Mouse (Mus musculus) retina, postnatal 1 day (tissue): ENCODE measurements at regions not wholly inside any gene's neighbourhood (a gene's known extent, or its start where the extent isn't known, plus 50 kb on each side); places are given as distances from the start of the nearest gene placed in this dataset.
A peak's percentile ranks its signal among the peaks of the same experiment; 100 is the strongest.

ENCODE experiments used
- DNase-seq: peaks from one replicate; pipeline ENCODE4 v3.0.0-alpha.2; 2012

- DNase-seq = no peak
Measured at GRCm38 (mm10) chr10:37368997-37369679, 230.4 kb upstream of the Marcks start.

- DNase-seq = no peak
Measured at GRCm38 (mm10) chr10:37367796-37368195, 229.1 kb upstream of the Marcks start.

GRCm38 (mm10) chr10:37364506-37364905 lies 225.8 kb upstream of the Marcks start:
- peak; percentile 99 for DNase-seq

GRCm38 (mm10) chr10:37360985-37361384 lies 222.3 kb upstream of the Marcks start:
- no peak for DNase-seq

GRCm38 (mm10) chr10:37358900-37359299 lies 220.2 kb upstream of the Marcks start:
- DNase-seq = no peak

- DNase-seq = peak; percentile 12
Measured at GRCm38 (mm10) chr10:37358334-37358733, 219.6 kb upstream of the Marcks start.

- DNase-seq = peak; percentile 81
Measured at GRCm38 (mm10) chr10:37357304-37358060, 218.8 kb upstream of the Marcks start.

GRCm38 (mm10) chr10:37349261-37349660 lies 210.5 kb upstream of the Marcks start:
- no peak for DNase-seq

GRCm38 (mm10) chr10:37348416-37348815 lies 209.7 kb upstream of the Marcks start:
- no peak for DNase-seq

- no peak for DNase-seq
Measured at GRCm38 (mm10) chr10:37347661-37348060, 208.9 kb upstream of the Marcks start.

- no peak for DNase-seq
Measured at GRCm38 (mm10) chr10:37342675-37343074, 204.0 kb upstream of the Marcks start.

GRCm38 (mm10) chr10:37339658-37340057 lies 200.9 kb upstream of the Marcks start:
- no peak for DNase-seq

- DNase-seq = no peak
Measured at GRCm38 (mm10) chr10:37338073-37338912, 199.6 kb upstream of the Marcks start.

GRCm38 (mm10) chr10:37337172-37337620 lies 198.5 kb upstream of the Marcks start:
- DNase-seq = no peak

- no peak for DNase-seq
Measured at GRCm38 (mm10) chr10:37335148-37335547, 196.4 kb upstream of the Marcks start.

GRCm38 (mm10) chr10:37326168-37326534 lies 187.4 kb upstream of the Marcks start:
- DNase-seq = no peak

- no peak for DNase-seq
Measured at GRCm38 (mm10) chr10:37325514-37326167, 186.9 kb upstream of the Marcks start.

- DNase-seq = no peak
Measured at GRCm38 (mm10) chr10:37323689-37324088, 185.0 kb upstream of the Marcks start.

GRCm38 (mm10) chr10:37322809-37323208 lies 184.1 kb upstream of the Marcks start:
- no peak for DNase-seq

- no peak for DNase-seq
Measured at GRCm38 (mm10) chr10:37322310-37322709, 183.6 kb upstream of the Marcks start.

GRCm38 (mm10) chr10:37321171-37321570 lies 182.5 kb upstream of the Marcks start:
- no peak for DNase-seq

GRCm38 (mm10) chr10:37319746-37320430 lies 181.2 kb upstream of the Marcks start:
- no peak for DNase-seq
